In the genomic region with DNA sequence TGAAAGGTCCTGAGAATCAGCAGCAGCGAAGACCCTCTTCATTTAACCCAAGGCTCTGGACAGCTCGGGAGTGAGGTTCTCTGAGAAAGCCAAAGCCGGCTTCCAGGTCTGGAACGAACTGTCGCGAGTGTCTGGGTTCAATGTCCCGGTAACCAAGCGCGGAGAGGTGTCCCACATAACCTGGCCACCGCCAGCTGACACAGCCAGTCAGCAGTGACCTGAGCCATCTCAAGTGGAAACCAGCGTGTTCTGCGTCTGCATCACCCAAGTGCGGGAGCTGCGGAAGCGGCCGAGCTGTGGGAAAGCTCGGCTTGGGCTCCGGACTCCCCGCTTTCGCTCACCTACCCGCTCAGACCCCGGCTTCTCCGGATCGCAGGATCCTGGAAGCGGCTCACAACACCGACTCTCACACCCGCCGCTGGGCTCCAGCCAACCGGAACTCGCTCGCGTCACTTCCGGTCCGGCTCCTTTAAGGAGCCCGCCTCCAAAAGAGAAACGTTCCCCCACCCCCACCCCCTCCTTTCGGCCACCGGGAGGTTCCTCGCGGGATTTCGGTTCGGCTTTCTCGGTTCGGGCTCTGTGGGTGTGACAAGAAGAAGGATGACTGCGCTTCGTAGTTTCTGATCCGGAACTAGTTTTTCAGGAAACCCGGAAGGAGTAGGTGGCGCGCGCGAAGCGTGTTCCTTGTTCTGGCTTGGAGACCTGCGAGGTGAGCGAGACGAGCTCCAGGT, we compare ENCODE assay signal across 8 mouse cellular contexts. TPM values are rescaled to one million over a fixed set of nuclear protein-coding genes. Genes with fewer than 3 reads are reported as not detected.
DNase-seq lines count a peak whose midpoint lies in the region; ATAC-seq lines count a peak whose summit lies in the region.

Vmp1 (minus strand) TSS at position 442 of the 731 bp plus-strand sequence.
Ptrh2 (plus strand) TSS at position 591 of the 731 bp plus-strand sequence.

- H3K4me3 ChIP-seq in hindbrain, embryonic 12.5 days: peak within 1 kb of the TSS; percentile 85

- H3K27me3 ChIP-seq in hindbrain, embryonic 12.5 days: no peaks in the 10 kb centered on the region

- peak within 1 kb of the TSS; percentile 93 for H3K27ac ChIP-seq in hindbrain, embryonic 12.5 days

- peak; percentile 94 for DNase-seq in NIH3T3 (ENCODE audit: low read depth)
- peak; percentile 97 to 99 for DNase-seq in cerebellum, postnatal 10 days
- peak; percentile 89 to 90 for DNase-seq in frontal cortex, postnatal 10 days (ENCODE audit: low spot score in 2 of 2)
- peak; percentile 93 to 94 for DNase-seq in layer of hippocampus, postnatal 14 days (ENCODE audit: low spot score in 2 of 2)
- DNase-seq in lung, postnatal 14 days: peak; percentile 95
- peak; percentile 83 for DNase-seq in retina, adult 2 months (ENCODE audit: low read depth, low spot score)
- peak; percentile 81 to 84 for DNase-seq in thymus, postnatal 36 days

- peak; percentile 94 for ATAC-seq in hindbrain, embryonic 12.5 days (ENCODE audit: low FRiP score)

- H3K36me3 ChIP-seq in hindbrain, embryonic 12.5 days: peaks cover 8% of the 10 kb centered on the region; the same call in 1 of the 2 replicates

- WGBS in hindbrain, embryonic 12.5 days: under 1% methylated on average over 52 of the region's 56 CpGs

- H3K9me3 ChIP-seq in hindbrain, embryonic 12.5 days (replicated peaks): no peaks in the 10 kb centered on the region

- H3K4me1 ChIP-seq in hindbrain, embryonic 12.5 days: peaks cover 27% of the 10 kb centered on the region

- peak within 1 kb of the TSS; percentile 75 for H3K4me2 ChIP-seq in hindbrain, embryonic 12.5 days (replicated peaks)

- H3K9ac ChIP-seq in hindbrain, embryonic 12.5 days: peak within 1 kb of the TSS; percentile 85

RNA-seq across cellular contexts. Expression of gene Vmp1, which starts in this region (rescaled TPM):
- 89.6 and 90.0 TPM in 2 replicates for polyA plus RNA-seq in hindbrain, embryonic 12.5 days (2016; fragmentation: Nextera tagmentation; extraction: Ambion mirVana)
- total RNA-seq in layer of hippocampus, postnatal 14 days (2021): 100 to 1,000 TPM; 129 to 130 TPM

RNA-seq across cellular contexts. Expression of gene Ptrh2, which starts in this region (rescaled TPM):
- polyA plus RNA-seq in hindbrain, embryonic 12.5 days (2016; fragmentation: Nextera tagmentation; extraction: Ambion mirVana): 33.0 and 33.7 TPM in 2 replicates
- total RNA-seq in layer of hippocampus, postnatal 14 days (2021): 10 to 100 TPM in 1 of 2 experiments, 1 to 10 TPM in 1; 9.9 to 10.2 TPM

Comparison
In these comparisons a context has a peak if more than half of its experiments do, and no peak if none do; other contexts are left out.
1. Peak in every context shown above with its lines: DNase-seq, ATAC-seq, H3K4me3 ChIP-seq and H3K27ac ChIP-seq.